Mouse (Mus musculus): ENCODE measurements at regions not wholly inside any gene's neighbourhood (a gene's known extent, or its start where the extent isn't known, plus 50 kb on each side); places are given as distances from the start of the nearest gene placed in this dataset.

- TF ChIP-seq EP300 (optimal IDR thresholded peaks at IDR 0.05) (no peak), CTCF (IDR thresholded peaks at IDR 0.05; ENCODE audit: low read depth) (no peak)
- Histone ChIP-seq H3K27ac (replicated peaks) (no peak overlapping the region), H3K9me3 (ENCODE audit: control insufficient read depth, low read length) (no peaks in the 10 kb centered on the region), H3K9ac (ENCODE audit: low read length) (no peak overlapping the region), H3K36me3 (ENCODE audit: control insufficient read depth, insufficient read depth, low read length) (no peaks in the 10 kb centered on the region), H3K4me3 (ENCODE audit: low read depth, low read length) (no peak overlapping the region), H3K27me3 (ENCODE audit: control insufficient read depth, insufficient read depth, low read length) (no peaks in the 10 kb centered on the region), H3K4me1 (replicated peaks; ENCODE audit: control insufficient read depth, insufficient read depth) (no peaks in the 10 kb centered on the region), H3K4me2 (replicated peaks; ENCODE audit: low read depth) (no peak overlapping the region)
- WGBS, result 73% methylated on average over 5 of the region's 5 CpGs
- ATAC-seq (ENCODE audit: low FRiP score, low TSS enrichment) (no peak), DNase-seq (ENCODE audit: low spot score) (no peak)
These were observed 1046.7 kb upstream of the Apob start for GRCm38 (mm10) chr12:6930726-6931125.

GRCm38 (mm10) chr12:6956638-6957037, 1020.8 kb upstream of the Apob start:
- Histone ChIP-seq H3K27ac (replicated peaks) (no peak overlapping the region), H3K9ac (ENCODE audit: low read length) (no peak overlapping the region), H3K27me3 (ENCODE audit: control insufficient read depth, insufficient read depth, low read length) (no peaks in the 10 kb centered on the region), H3K4me3 (ENCODE audit: low read depth, low read length) (no peak overlapping the region), H3K9me3 (ENCODE audit: control insufficient read depth, low read length) (no peaks in the 10 kb centered on the region), H3K4me2 (replicated peaks; ENCODE audit: low read depth) (no peak overlapping the region), H3K36me3 (ENCODE audit: control insufficient read depth, insufficient read depth, low read length) (no peaks in the 10 kb centered on the region), H3K4me1 (replicated peaks; ENCODE audit: control insufficient read depth, insufficient read depth) (no peaks in the 10 kb centered on the region)
- ATAC-seq (ENCODE audit: low FRiP score, low TSS enrichment) (no peak), DNase-seq (ENCODE audit: low spot score) (no peak)
- 63% methylated on average over 3 of the region's 3 CpGs for WGBS
- TF ChIP-seq CTCF (IDR thresholded peaks at IDR 0.05; ENCODE audit: low read depth), result no peak
- TF ChIP-seq EP300 (optimal IDR thresholded peaks at IDR 0.05), result no peak

- H3K4me3 ChIP-seq (ENCODE audit: low read depth, low read length), result no peak overlapping the region
- DNase-seq (ENCODE audit: low spot score) (no peak), ATAC-seq (ENCODE audit: low FRiP score, low TSS enrichment) (no peak)
- H3K27me3 ChIP-seq (ENCODE audit: control insufficient read depth, insufficient read depth, low read length), result no peaks in the 10 kb centered on the region
- H3K27ac ChIP-seq (replicated peaks), result no peak overlapping the region
- TF ChIP-seq CTCF (IDR thresholded peaks at IDR 0.05; ENCODE audit: low read depth), result no peak
- no peak for TF ChIP-seq EP300 (optimal IDR thresholded peaks at IDR 0.05)
- H3K36me3 ChIP-seq (ENCODE audit: control insufficient read depth, insufficient read depth, low read length), result no peaks in the 10 kb centered on the region
- H3K9me3 ChIP-seq (ENCODE audit: control insufficient read depth, low read length), result no peaks in the 10 kb centered on the region
- no peaks in the 10 kb centered on the region for H3K4me1 ChIP-seq (replicated peaks; ENCODE audit: control insufficient read depth, insufficient read depth)
- no peak overlapping the region for H3K4me2 ChIP-seq (replicated peaks; ENCODE audit: low read depth)
- 66% methylated on average over 4 of the region's 4 CpGs for WGBS
- no peak overlapping the region for H3K9ac ChIP-seq (ENCODE audit: low read length)
These were observed 992.8 kb upstream of the Apob start for GRCm38 (mm10) chr12:6984664-6985063.

- TF ChIP-seq EP300 (optimal IDR thresholded peaks at IDR 0.05), result no peak
- no peak for TF ChIP-seq CTCF (IDR thresholded peaks at IDR 0.05; ENCODE audit: low read depth)
- WGBS, result 76% methylated on average over 4 of the region's 4 CpGs
- no peak overlapping the region for H3K9ac ChIP-seq (ENCODE audit: low read length)
- no peak for ATAC-seq (ENCODE audit: low FRiP score, low TSS enrichment)
- no peak overlapping the region for H3K4me2 ChIP-seq (replicated peaks; ENCODE audit: low read depth)
- H3K4me3 ChIP-seq (ENCODE audit: low read depth, low read length), result no peak overlapping the region
- no peaks in the 10 kb centered on the region for H3K4me1 ChIP-seq (replicated peaks; ENCODE audit: control insufficient read depth, insufficient read depth)
- no peak for DNase-seq (ENCODE audit: low spot score)
- H3K9me3 ChIP-seq (ENCODE audit: control insufficient read depth, low read length), result no peaks in the 10 kb centered on the region
- H3K27ac ChIP-seq (replicated peaks), result no peak overlapping the region
- no peaks in the 10 kb centered on the region for H3K36me3 ChIP-seq (ENCODE audit: control insufficient read depth, insufficient read depth, low read length)
- no peaks in the 10 kb centered on the region for H3K27me3 ChIP-seq (ENCODE audit: control insufficient read depth, insufficient read depth, low read length)
These were observed 949.0 kb upstream of the Apob start for GRCm38 (mm10) chr12:7028447-7028846.

- no peak for DNase-seq (ENCODE audit: low spot score)
- WGBS, result 59% methylated on average over 4 of the region's 4 CpGs
- no peaks in the 10 kb centered on the region for H3K36me3 ChIP-seq (ENCODE audit: control insufficient read depth, insufficient read depth, low read length)
These were observed 947.9 kb upstream of the Apob start for GRCm38 (mm10) chr12:7029396-7030065.

GRCm38 (mm10) chr12:7050791-7051190, 926.7 kb upstream of the Apob start:
- no peak for ATAC-seq (ENCODE audit: low FRiP score, low TSS enrichment)

More at GRCm38 (mm10) chr12:7029396-7030065, 947.9 kb upstream of the Apob start:
- Histone ChIP-seq H3K9ac (ENCODE audit: low read length) (no peak overlapping the region), H3K4me3 (ENCODE audit: low read depth, low read length) (no peak overlapping the region), H3K4me2 (replicated peaks; ENCODE audit: low read depth) (no peak overlapping the region), H3K4me1 (replicated peaks; ENCODE audit: control insufficient read depth, insufficient read depth) (no peaks in the 10 kb centered on the region), H3K9me3 (ENCODE audit: control insufficient read depth, low read length) (no peaks in the 10 kb centered on the region), H3K27ac (replicated peaks) (no peak overlapping the region), H3K27me3 (ENCODE audit: control insufficient read depth, insufficient read depth, low read length) (no peaks in the 10 kb centered on the region)
- no peak for TF ChIP-seq CTCF (IDR thresholded peaks at IDR 0.05; ENCODE audit: low read depth)
- no peak for TF ChIP-seq EP300 (optimal IDR thresholded peaks at IDR 0.05)
- ATAC-seq (ENCODE audit: low FRiP score, low TSS enrichment), result no peak

More at GRCm38 (mm10) chr12:7050791-7051190, 926.7 kb upstream of the Apob start:
- H3K27ac ChIP-seq (replicated peaks), result no peak overlapping the region
- no peaks in the 10 kb centered on the region for H3K36me3 ChIP-seq (ENCODE audit: control insufficient read depth, insufficient read depth, low read length)
- 71% methylated on average over 3 of the region's 3 CpGs for WGBS
- H3K4me2 ChIP-seq (replicated peaks; ENCODE audit: low read depth), result no peak overlapping the region
- H3K4me1 ChIP-seq (replicated peaks; ENCODE audit: control insufficient read depth, insufficient read depth), result no peaks in the 10 kb centered on the region
- DNase-seq (ENCODE audit: low spot score), result no peak
- H3K9me3 ChIP-seq (ENCODE audit: control insufficient read depth, low read length), result no peaks in the 10 kb centered on the region
- H3K27me3 ChIP-seq (ENCODE audit: control insufficient read depth, insufficient read depth, low read length), result no peaks in the 10 kb centered on the region
- no peak overlapping the region for H3K4me3 ChIP-seq (ENCODE audit: low read depth, low read length)
- TF ChIP-seq EP300 (optimal IDR thresholded peaks at IDR 0.05) (no peak), CTCF (IDR thresholded peaks at IDR 0.05; ENCODE audit: low read depth) (no peak)
- H3K9ac ChIP-seq (ENCODE audit: low read length), result no peak overlapping the region
